Comparison of ENCODE assay signal across 20 mouse cellular contexts in genomic region chr5:30240552-30240951, GRCm38 (mm10). TPM values are rescaled to one million over a fixed set of nuclear protein-coding genes. Genes with fewer than 3 reads are reported as not detected.
A peak's percentile ranks its signal among the peaks of the same experiment; 100 is the strongest.
DNase-seq lines count a peak whose midpoint lies in the region; ATAC-seq and TF ChIP-seq lines count a peak whose summit lies in the region.
"Had no signal": no experiment of that assay in that cellular context is flagged by ENCODE, and none has a peak within 500 bp of the region (broad histone marks: within the 10 kb centered on the region; RNA-seq: fewer than 3 reads in every experiment).

No protein-coding gene starts in this region.

- H3K4me2 ChIP-seq in midbrain, embryonic 11.5 days: no peak overlapping the region
- no peak overlapping the region for H3K4me2 ChIP-seq in midbrain, embryonic 14.5 days (ENCODE audit: low read length)
- peak overlapping the region; percentile 33; the same call in 1 of the 2 replicates for H3K4me2 ChIP-seq in liver, embryonic 16.5 days (ENCODE audit: low read depth, low read length)
- H3K4me2 ChIP-seq in stomach, postnatal 0 days (replicated peaks; ENCODE audit: low read depth): no peak overlapping the region
- H3K4me2 ChIP-seq: embryonic facial prominence, embryonic 15.5 days; neural tube, embryonic 13.5 days had no signal

- no peaks in the 10 kb centered on the region for H3K9me3 ChIP-seq in midbrain, embryonic 11.5 days (ENCODE audit: control insufficient read depth, low read length)
- no peaks in the 10 kb centered on the region for H3K9me3 ChIP-seq in midbrain, embryonic 14.5 days (ENCODE audit: control insufficient read depth, low read length)
- no peaks in the 10 kb centered on the region for H3K9me3 ChIP-seq in liver, embryonic 16.5 days (replicated peaks; ENCODE audit: control insufficient read depth, low read length)
- no peaks in the 10 kb centered on the region for H3K9me3 ChIP-seq in stomach, postnatal 0 days (ENCODE audit: control insufficient read depth, low read length)
- H3K9me3 ChIP-seq: embryonic facial prominence, embryonic 15.5 days; neural tube, embryonic 13.5 days had no signal

- no peak for ATAC-seq in midbrain, embryonic 11.5 days (ENCODE audit: low FRiP score)
- no peak for ATAC-seq in midbrain, embryonic 14.5 days (ENCODE audit: low FRiP score, low TSS enrichment)
- ATAC-seq in liver, embryonic 16.5 days (ENCODE audit: low read depth): no peak
- ATAC-seq in stomach, postnatal 0 days (ENCODE audit: low FRiP score, low TSS enrichment): peak; percentile 45; the same call in 1 of the 2 replicates
- ATAC-seq: forebrain, embryonic 16.5 days; hindbrain, postnatal 0 days had no signal

- TF ChIP-seq EP300 in stomach, postnatal 0 days (optimal IDR thresholded peaks at IDR 0.05): no peak

- no peaks in the 10 kb centered on the region for H3K4me1 ChIP-seq in midbrain, embryonic 11.5 days (ENCODE audit: control insufficient read depth, insufficient read depth, low read length)
- 0 out of 2 replicates have a peak, but pooled peaks cover 6% of the 10 kb centered on the region for H3K4me1 ChIP-seq in midbrain, embryonic 14.5 days (ENCODE audit: control insufficient read depth, insufficient read depth, low read length)
- peaks cover 26% of the 10 kb centered on the region for H3K4me1 ChIP-seq in liver, embryonic 16.5 days (ENCODE audit: control insufficient read depth, low read depth, low read length)
- H3K4me1 ChIP-seq in stomach, postnatal 0 days (replicated peaks; ENCODE audit: control insufficient read depth, insufficient read depth): no peaks in the 10 kb centered on the region; the same call in none of the 2 replicates
- H3K4me1 ChIP-seq: embryonic facial prominence, embryonic 15.5 days had no signal

- H3K9ac ChIP-seq in midbrain, embryonic 11.5 days (ENCODE audit: low read length): no peak overlapping the region
- H3K9ac ChIP-seq in midbrain, embryonic 14.5 days (replicated peaks; ENCODE audit: low read length): no peak overlapping the region
- no peak overlapping the region for H3K9ac ChIP-seq in liver, embryonic 16.5 days (ENCODE audit: low read depth, low read length)
- no peak overlapping the region for H3K9ac ChIP-seq in stomach, postnatal 0 days (ENCODE audit: low read length)
- H3K9ac ChIP-seq: embryonic facial prominence, embryonic 15.5 days; neural tube, embryonic 13.5 days had no signal

- H3K4me3 ChIP-seq in midbrain, embryonic 11.5 days (ENCODE audit: low read depth, low read length): no peak overlapping the region
- H3K4me3 ChIP-seq in midbrain, embryonic 14.5 days (replicated peaks; ENCODE audit: low read depth, low read length): no peak overlapping the region
- no peak overlapping the region for H3K4me3 ChIP-seq in liver, embryonic 16.5 days (ENCODE audit: low read depth, low read length)
- H3K4me3 ChIP-seq in stomach, postnatal 0 days (ENCODE audit: low read depth, low read length): no peak overlapping the region
- H3K4me3 ChIP-seq: embryonic facial prominence, embryonic 15.5 days; layer of hippocampus, adult 2 months; neural tube, embryonic 13.5 days had no signal

- no peak for TF ChIP-seq CTCF in stomach, postnatal 0 days (IDR thresholded peaks at IDR 0.05; ENCODE audit: low read depth)

- DNase-seq in midbrain, embryonic 11.5 days (ENCODE audit: low spot score, missing footprints): peak; percentile 47
- no peak for DNase-seq in midbrain, embryonic 14.5 days
- DNase-seq in brain, adult 2 months (ENCODE audit: low read depth, low spot score): peak; percentile 24
- DNase-seq in stomach, postnatal 0 days (ENCODE audit: low spot score): no peak
- no peak for DNase-seq in urinary bladder, postnatal 14 days (ENCODE audit: low spot score)
- no peak for DNase-seq in kidney, adult 18-20 months
- DNase-seq in lung, postnatal 10 days: no peak
- DNase-seq: adrenal gland, adult 8-10 months; cerebellum, adult 9-10 months; heart, postnatal 14 days; lung, postnatal 4 days; right cerebral cortex, postnatal 4 days; thymus, postnatal 14 days had no signal

- no peaks in the 10 kb centered on the region for H3K27me3 ChIP-seq in midbrain, embryonic 11.5 days (ENCODE audit: control insufficient read depth, insufficient read depth, low read length)
- H3K27me3 ChIP-seq in midbrain, embryonic 14.5 days (ENCODE audit: control insufficient read depth, insufficient read depth, low read length): no peaks in the 10 kb centered on the region
- no peaks in the 10 kb centered on the region for H3K27me3 ChIP-seq in liver, embryonic 16.5 days (ENCODE audit: control insufficient read depth, insufficient read depth, low read depth, low read length)
- no peaks in the 10 kb centered on the region for H3K27me3 ChIP-seq in stomach, postnatal 0 days (ENCODE audit: control insufficient read depth, insufficient read depth, low read length)
- H3K27me3 ChIP-seq: embryonic facial prominence, embryonic 15.5 days; neural tube, embryonic 13.5 days had no signal

- WGBS in midbrain, embryonic 11.5 days: 93% methylated on average over 7 of the region's 7 CpGs
- WGBS in midbrain, embryonic 14.5 days: 95% methylated on average over 7 of the region's 7 CpGs
- 50% methylated on average over 7 of the region's 7 CpGs for WGBS in liver, embryonic 16.5 days (ENCODE audit: insufficient replicate concordance)
- 51% methylated on average over 7 of the region's 7 CpGs for WGBS in stomach, postnatal 0 days

- H3K27ac ChIP-seq in midbrain, embryonic 11.5 days (ENCODE audit: low read depth, low read length): no peak overlapping the region
- no peak overlapping the region for H3K27ac ChIP-seq in midbrain, embryonic 14.5 days (replicated peaks; ENCODE audit: low read depth, low read length)
- peak overlapping the region; percentile 39; the same call in 1 of the 2 replicates for H3K27ac ChIP-seq in liver, embryonic 16.5 days (ENCODE audit: low read length)
- peak overlapping the region; percentile 65 for H3K27ac ChIP-seq in stomach, postnatal 0 days (replicated peaks)
- H3K27ac ChIP-seq: embryonic facial prominence, embryonic 15.5 days; hindbrain, postnatal 0 days; layer of hippocampus, adult 2 months; neural tube, embryonic 13.5 days had no signal

- no peaks in the 10 kb centered on the region for H3K36me3 ChIP-seq in midbrain, embryonic 11.5 days (ENCODE audit: control insufficient read depth, insufficient read depth, low read length)
- H3K36me3 ChIP-seq in midbrain, embryonic 14.5 days (ENCODE audit: control insufficient read depth, insufficient read depth, low read length): no peaks in the 10 kb centered on the region
- no peaks in the 10 kb centered on the region for H3K36me3 ChIP-seq in liver, embryonic 16.5 days (ENCODE audit: control insufficient read depth, insufficient read depth)
- H3K36me3 ChIP-seq in stomach, postnatal 0 days (ENCODE audit: control insufficient read depth, insufficient read depth, low read length): no peaks in the 10 kb centered on the region
- H3K36me3 ChIP-seq: neural tube, embryonic 13.5 days had no signal

RNA-seq across cellular contexts. Expression of gene Selenoi, which starts 8.2 kb away (rescaled TPM):
- 21.8 and 22.0 TPM in 2 replicates for polyA plus RNA-seq in midbrain, embryonic 11.5 days (2014; fragmentation: Nextera tagmentation; extraction: Ambion mirVana)
- polyA plus RNA-seq in midbrain, embryonic 14.5 days (2014; fragmentation: Nextera tagmentation; extraction: Ambion mirVana): 36.2 and 47.0 TPM in 2 replicates
- polyA plus RNA-seq in liver, embryonic 16.5 days (2015; fragmentation: Nextera tagmentation; extraction: Ambion mirVana): 11.7 and 12.5 TPM in 2 replicates
- polyA plus RNA-seq in stomach, postnatal 0 days (2015; fragmentation: Nextera tagmentation; extraction: Ambion mirVana): 25.5 and 26.7 TPM in 2 replicates

RNA-seq across cellular contexts. Expression of gene Adgrf3, which starts 35.0 kb away (rescaled TPM):
- polyA plus RNA-seq in midbrain, embryonic 11.5 days (2014; fragmentation: Nextera tagmentation; extraction: Ambion mirVana): not detected in 2 replicates
- polyA plus RNA-seq in midbrain, embryonic 14.5 days (2014; fragmentation: Nextera tagmentation; extraction: Ambion mirVana): not detected in 2 replicates
- polyA plus RNA-seq in liver, embryonic 16.5 days (2015; fragmentation: Nextera tagmentation; extraction: Ambion mirVana): 0.02 TPM in 1 of 2 replicates, not detected in the other
- polyA plus RNA-seq in stomach, postnatal 0 days (2015; fragmentation: Nextera tagmentation; extraction: Ambion mirVana): 0.12 and 0.24 TPM in 2 replicates
- polyA plus RNA-seq: forebrain, embryonic 16.5 days; hindbrain, postnatal 0 days; midbrain, postnatal 0 days; neural tube, embryonic 13.5 days had no signal

RNA-seq across cellular contexts. Expression of gene Drc1, which starts 40.6 kb away (rescaled TPM):
- 0.68 and 0.73 TPM in 2 replicates for polyA plus RNA-seq in midbrain, embryonic 11.5 days (2014; fragmentation: Nextera tagmentation; extraction: Ambion mirVana)
- polyA plus RNA-seq in midbrain, embryonic 14.5 days (2014; fragmentation: Nextera tagmentation; extraction: Ambion mirVana): 3.4 and 4.3 TPM in 2 replicates
- polyA plus RNA-seq in liver, embryonic 16.5 days (2015; fragmentation: Nextera tagmentation; extraction: Ambion mirVana): 1.8 and 2.0 TPM in 2 replicates
- 1.1 and 1.7 TPM in 2 replicates for polyA plus RNA-seq in stomach, postnatal 0 days (2015; fragmentation: Nextera tagmentation; extraction: Ambion mirVana)

Comparison
In these comparisons a context has a peak if more than half of its experiments do, and no peak if none do; other contexts are left out.
1. DNase-seq: peak in midbrain, embryonic 11.5 days (single experiment) and brain, adult 2 months (single experiment); none in midbrain, embryonic 14.5 days (single experiment), stomach, postnatal 0 days (single experiment), urinary bladder, postnatal 14 days (single experiment), kidney, adult 18-20 months (single experiment) and lung, postnatal 10 days (single experiment).
2. H3K27ac ChIP-seq: peak in liver, embryonic 16.5 days (single experiment) and stomach, postnatal 0 days (single experiment); none in midbrain, embryonic 11.5 days (single experiment) and midbrain, embryonic 14.5 days (single experiment).